Mouse (Mus musculus) forebrain, embryonic 15.5 days (tissue): ENCODE data around the gene Fam178b. TPM values are rescaled to one million over a fixed set of nuclear protein-coding genes. Genes with fewer than 3 reads are reported as not detected.

Experiments used
- ATAC-seq: fragments of 200-750 bp; cut with Nextera tagmentation; replicated peaks from 2 replicates; pipeline ENCODE4 v1.8.0; 2017; ENCODE audit warnings: mild to moderate bottlenecking, moderate TSS enrichment, moderate library complexity
- H3K27ac ChIP-seq: fragments of 300-500 bp; sonication (generic); replicated peaks from 2 replicates; pipeline ENCODE4 v1.5.1; 2015; ENCODE audit warnings: mild to moderate bottlenecking, inconsistent platforms
- H3K27me3 ChIP-seq: fragments of 300-500 bp; sonication (generic); 2 replicates; pipeline ENCODE4 v1.6.1; 2015; ENCODE audit warnings: inconsistent platforms
- H3K36me3 ChIP-seq: fragments of 300-500 bp; sonication (generic); 2 replicates; pipeline ENCODE4 v1.6.1; 2015; ENCODE audit warnings: mild to moderate bottlenecking, inconsistent platforms
- H3K4me1 ChIP-seq: fragments of 300-500 bp; sonication (generic); 2 replicates; pipeline ENCODE4 v1.6.1; 2015; ENCODE audit warnings: inconsistent platforms
- H3K4me2 ChIP-seq: fragments of 300-500 bp; sonication (generic); replicated peaks from 2 replicates; pipeline ENCODE4 v1.6.1; 2015; ENCODE audit warnings: mild to moderate bottlenecking, inconsistent platforms
- H3K4me3 ChIP-seq: fragments of 300-500 bp; sonication (generic); 2 replicates; pipeline ENCODE4 v1.5.1; 2015; ENCODE audit warnings: mild to moderate bottlenecking, inconsistent platforms
- H3K9ac ChIP-seq: fragments of 300-500 bp; sonication (generic); replicated peaks from 2 replicates; pipeline ENCODE4 v1.6.1; 2015; ENCODE audit warnings: mild to moderate bottlenecking, inconsistent platforms
- H3K9me3 ChIP-seq: fragments of 300-500 bp; sonication (generic); 2 replicates; pipeline ENCODE4 v1.6.1; 2016; ENCODE audit warnings: inconsistent platforms
- WGBS: fragments of 180-500 bp; shearing (Covaris S2); methylation state at CpG from one replicate; pipeline ENCODE4 v1.1.7; 2015; ENCODE audit warnings: mixed read lengths; 5-methylcytosine and 5-hydroxymethylcytosine counted together
- microRNA-seq: library from miRNA; unstranded; fragments of <30 nt; microRNA quantifications from one replicate; pipeline ENCODE4, GENCODE M21; 2016
- polyA plus RNA-seq: library from polyadenylated mRNA; unstranded; fragments of >200 nt; fragmentation: Nextera tagmentation; extraction: Ambion mirVana; gene quantifications from 2 replicates; pipeline ENCODE4 v1.2.1, GENCODE M21; 2015

Gene Fam178b
- polyA plus RNA-seq, 1 experiment from 2014 or later: not detected

DNA sequence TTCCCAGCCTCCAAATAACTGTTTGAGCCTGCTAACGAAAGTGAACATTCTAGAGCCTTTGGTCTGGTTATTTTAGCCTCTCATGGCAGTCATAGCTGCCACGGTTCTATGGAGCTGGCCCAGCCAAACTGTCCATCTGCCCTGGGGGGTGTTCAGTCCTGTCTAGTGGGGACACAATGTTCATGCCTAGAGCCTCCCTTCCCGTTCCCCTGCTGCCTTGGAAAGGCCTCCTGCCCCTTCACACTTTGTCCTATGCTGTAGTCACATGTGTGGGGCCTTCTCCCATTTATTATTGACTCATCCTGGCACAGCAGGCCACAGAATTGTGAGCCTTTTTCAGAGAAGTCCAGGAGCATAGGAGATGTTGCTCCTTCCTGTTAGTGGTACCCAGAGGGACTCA is 164.7 kb downstream of the Fam178b start:
- 84% methylated on average over 3 of the region's 3 CpGs for WGBS

DNA sequence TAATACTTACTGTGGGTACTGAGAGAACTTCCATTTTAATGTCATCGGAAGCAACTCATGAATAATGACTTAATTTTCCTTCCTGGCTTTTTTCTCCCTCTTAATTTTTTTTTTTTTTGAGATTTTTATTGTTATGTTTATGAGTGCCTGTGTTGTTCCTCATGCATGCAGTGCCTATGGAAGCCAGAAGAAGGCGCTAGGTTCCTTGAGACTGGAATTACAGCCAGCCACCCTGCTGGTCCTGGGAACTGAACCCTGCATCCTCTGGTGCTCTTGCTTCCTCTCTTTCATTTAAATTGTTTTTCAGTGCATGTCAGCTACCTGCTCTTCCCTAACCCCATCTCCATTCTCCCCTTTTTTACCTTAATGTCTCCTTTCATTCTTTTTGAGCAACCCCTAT is 169.3 kb downstream of the Fam178b start:
- Histone ChIP-seq H3K36me3 (0 out of 2 replicates have a peak, but pooled peaks cover 1% of the 10 kb centered on the region), H3K4me3 (peak overlapping the region; percentile 90), H3K4me2 (peak overlapping the region; percentile 81), H3K4me1 (peaks cover 38% of the 10 kb centered on the region), H3K27me3 (no peaks in the 10 kb centered on the region), H3K9ac (0 out of 2 replicates have a peak overlapping the region, but pooled peaks have one; percentile 90), H3K27ac (peak overlapping the region; percentile 99), H3K9me3 (no peaks in the 10 kb centered on the region)
- WGBS: 24% methylated on average over 2 of the region's 2 CpGs
- ATAC-seq: no peak

More for the DNA sequence above, 164.7 kb downstream of the Fam178b start:
- Histone ChIP-seq H3K27ac (peak overlapping the region; percentile 1; the same call in 1 of the 2 replicates), H3K4me2 (no peak overlapping the region), H3K4me1 (peaks cover 43% of the 10 kb centered on the region), H3K27me3 (no peaks in the 10 kb centered on the region), H3K9me3 (no peaks in the 10 kb centered on the region), H3K4me3 (no peak overlapping the region), H3K9ac (no peak overlapping the region), H3K36me3 (peaks cover 35% of the 10 kb centered on the region)
- no peak for ATAC-seq

DNA sequence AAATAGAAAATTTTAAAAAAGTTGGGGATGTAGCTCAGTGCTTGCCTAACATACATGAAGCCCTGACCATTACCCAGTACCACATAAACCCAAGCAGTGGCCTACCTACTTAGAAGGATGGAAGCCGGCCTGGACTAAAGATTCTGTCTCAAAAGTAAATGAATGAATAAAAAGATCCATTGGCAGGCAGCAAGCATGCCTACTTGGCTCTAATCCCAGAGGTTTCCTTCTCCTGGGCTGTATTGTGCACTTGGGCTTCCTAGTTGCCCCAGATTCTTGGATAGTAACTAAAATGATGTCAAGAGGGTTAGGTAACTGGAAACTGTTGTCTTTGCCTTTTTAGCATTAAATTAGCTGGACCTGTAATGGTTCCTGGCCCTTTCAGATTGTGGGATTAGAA is 169.7 kb downstream of the Fam178b start:
- H3K4me3 ChIP-seq: peak overlapping the region; percentile 90
- H3K9ac ChIP-seq: peak overlapping the region; percentile 90
- no peak for ATAC-seq
- 2% methylated on average over 1 of the region's 1 CpGs for WGBS
- peak overlapping the region; percentile 81 for H3K4me2 ChIP-seq
- H3K36me3 ChIP-seq: no peaks in the 10 kb centered on the region
- no peaks in the 10 kb centered on the region for H3K9me3 ChIP-seq
- peaks cover 38% of the 10 kb centered on the region for H3K4me1 ChIP-seq
- H3K27ac ChIP-seq: peak overlapping the region; percentile 99
- no peaks in the 10 kb centered on the region for H3K27me3 ChIP-seq

DNA sequence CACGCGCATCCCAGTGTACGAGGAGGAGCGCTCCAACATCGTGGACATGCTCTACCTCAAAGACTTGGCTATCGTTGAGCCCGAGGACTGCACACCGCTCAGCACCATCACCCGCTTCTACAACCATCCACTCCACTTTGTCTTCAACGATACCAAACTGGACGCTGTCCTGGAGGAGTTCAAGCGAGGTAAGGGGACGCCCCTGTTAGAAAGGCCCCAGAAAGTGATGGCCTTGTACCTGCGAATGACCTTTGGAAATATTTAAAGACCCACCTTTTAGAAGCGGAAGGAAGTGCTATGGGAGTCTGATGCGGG is 170.1 kb downstream of the Fam178b start:
- H3K9ac ChIP-seq: peak overlapping the region; percentile 90
- under 1% methylated on average over 16 of the region's 16 CpGs for WGBS
- no peaks in the 10 kb centered on the region for H3K9me3 ChIP-seq
- H3K4me1 ChIP-seq: peaks cover 38% of the 10 kb centered on the region
- H3K4me3 ChIP-seq: peak overlapping the region; percentile 90
- H3K4me2 ChIP-seq: peak overlapping the region; percentile 81
- H3K27ac ChIP-seq: peak overlapping the region; percentile 99
- no peaks in the 10 kb centered on the region for H3K27me3 ChIP-seq
- no peak for ATAC-seq
- no peaks in the 10 kb centered on the region for H3K36me3 ChIP-seq

Small RNA genes lying within 50 kb of the gene (microRNA-seq; reads per million reads assigned to microRNA genes)
- not detected for gene Gm24133

Other genes with a start within 250 kb of the Fam178b start
- gene Lman2l, start 237.9 kb downstream of the Fam178b start, polyA plus RNA-seq: 66.3 and 68.4 TPM in 2 replicates
- 9.8 and 9.9 TPM in 2 replicates for gene Cnnm4, start 211.6 kb downstream of the Fam178b start, polyA plus RNA-seq
- gene Cnnm3, start 171.3 kb downstream of the Fam178b start, polyA plus RNA-seq: 5.2 and 5.9 TPM in 2 replicates
- 12.0 and 14.4 TPM in 2 replicates for gene Ankrd23, start 146.3 kb downstream of the Fam178b start, polyA plus RNA-seq
- gene Gm42417, start 143.8 kb downstream of the Fam178b start, polyA plus RNA-seq: 1.1 TPM in 1 of 2 replicates, not detected in the other
- 18.2 and 19.2 TPM in 2 replicates for gene Ankrd39, start 135.7 kb downstream of the Fam178b start, polyA plus RNA-seq
- 38.2 and 38.6 TPM in 2 replicates for gene Sema4c, start 124.8 kb downstream of the Fam178b start, polyA plus RNA-seq
- 542 and 553 TPM in 2 replicates for gene Cox5b, start 8.3 kb upstream of the Fam178b start, polyA plus RNA-seq
- 0.31 and 0.43 TPM in 2 replicates for gene 4933424G06Rik, start 27.0 kb upstream of the Fam178b start, polyA plus RNA-seq
- 97.8 and 99.8 TPM in 2 replicates for gene Actr1b, start 31.2 kb upstream of the Fam178b start, polyA plus RNA-seq
- gene Zap70, start 78.6 kb upstream of the Fam178b start, polyA plus RNA-seq: 0.94 and 1.3 TPM in 2 replicates